8 mouse cellular contexts compared by ENCODE assay signal in genomic region chr6:38381129-38381771, GRCm38 (mm10). TPM values are rescaled to one million over a fixed set of nuclear protein-coding genes. Genes with fewer than 3 reads are reported as not detected.
A peak's percentile ranks its signal among the peaks of the same experiment; 100 is the strongest.
DNase-seq lines count a peak whose midpoint lies in the region; ATAC-seq lines count a peak whose summit lies in the region.

Gene Ttc26 (plus strand): TSS chr6:38381469.

- peak; percentile 95 for DNase-seq in adipocyte (ENCODE audit: low spot score)
- DNase-seq in embryo, embryonic 10 days (ENCODE audit: low spot score), result peak; percentile 94
- peak; percentile 86 for DNase-seq in gastrocnemius, postnatal 10 days
- DNase-seq in induced T-regulatory cell, adult 2 months (ENCODE audit: low read depth), result peak; percentile 96
- peak; percentile 55 to 83 for DNase-seq in left cerebral cortex, adult 9 months (ENCODE audit: low spot score in 2 of 2)
- peak; percentile 87 for DNase-seq in right cerebral cortex, postnatal 14 days
- DNase-seq in urinary bladder, postnatal 36 days (ENCODE audit: low spot score in 2 of 2), result peak; percentile 75 to 80

- ATAC-seq in megakaryocyte progenitor cell, adult 5-6 weeks (replicated peaks; ENCODE audit: poor library complexity), result peak; percentile 100

RNA-seq across cellular contexts. Expression of gene Ttc26, which starts in this region (rescaled TPM):
- 1 to 10 TPM; 1.3 to 2.4 TPM for total RNA-seq in gastrocnemius, postnatal 10 days (2021)
- 0.51 and 1.2 TPM in 2 replicates for total RNA-seq in megakaryocyte progenitor cell, adult 5-6 weeks (2015)
- total RNA-seq in megakaryocyte progenitor cell, adult 5-6 weeks (2017), result 2.5 TPM in 2 replicates

Comparison
In these comparisons a context has a peak if more than half of its experiments do, and no peak if none do; other contexts are left out.
1. Peak in every context shown above with its lines: DNase-seq and ATAC-seq.